Mouse (Mus musculus): ENCODE data around the gene Tmem176b.

DNA sequence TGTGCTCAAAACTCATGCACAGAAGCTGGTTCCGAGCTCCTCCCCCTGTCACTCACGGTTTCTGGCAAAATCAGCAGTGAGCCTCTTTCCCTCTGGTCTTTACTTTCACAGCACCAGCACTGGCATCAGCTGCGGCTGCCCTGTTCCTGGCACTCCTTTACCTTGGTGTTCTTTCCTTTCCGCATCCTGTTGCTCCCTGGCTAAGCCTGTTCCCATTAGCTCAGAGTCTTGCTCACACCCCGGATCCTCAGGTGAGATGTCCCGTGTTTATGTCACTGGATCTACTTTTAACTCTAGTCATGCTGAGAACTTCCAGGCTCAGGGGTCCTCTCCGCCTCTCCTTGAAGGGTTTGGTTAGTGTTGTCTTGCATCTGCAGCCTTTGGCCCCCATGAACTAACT, 3.8 kb downstream of the Tmem176b start:
- TF ChIP-seq CTCF (IDR thresholded peaks at IDR 0.05; ENCODE audit: borderline replicate concordance, insufficient read depth, low read depth, low read length) (no peak), POLR2A (IDR thresholded peaks at IDR 0.05; ENCODE audit: borderline replicate concordance, insufficient read depth, low read length) (no peak)
